Mouse (Mus musculus): Measurements from ENCODE around the gene Fbxo40.

GRCm38 (mm10) chr16:36989999-36990625 lies at the start of gene Fbxo40:
- TF ChIP-seq CTCF (IDR thresholded peaks at IDR 0.05; ENCODE audit: insufficient read depth, low read depth, low read length), result no peak
- no peak for TF ChIP-seq POLR2A (IDR thresholded peaks at IDR 0.05; ENCODE audit: insufficient read depth, low read depth, low read length)

Measured in olfactory bulb, adult 2 months (tissue).